Comparison of ENCODE assay signal across 11 mouse cellular contexts in the genomic region with DNA sequence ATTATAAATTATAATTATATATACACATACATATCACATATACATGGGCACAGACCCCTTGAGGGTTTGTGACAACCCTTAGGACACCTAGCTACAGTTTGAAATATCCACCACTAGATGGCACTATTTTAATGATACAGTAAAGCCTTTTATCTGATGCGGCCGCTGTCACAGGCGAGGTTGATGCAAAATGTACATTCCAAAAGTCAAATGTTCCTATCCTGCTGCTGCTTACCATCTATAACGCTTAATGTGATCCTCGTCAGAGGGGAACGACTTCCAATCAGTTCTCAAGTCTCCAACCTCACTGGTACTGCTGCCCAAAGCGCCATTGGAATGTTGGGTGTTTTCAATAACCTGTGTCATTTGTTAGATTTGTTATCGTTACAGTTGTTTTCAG.
DNase-seq lines count a peak whose midpoint lies in the region; ATAC-seq and TF ChIP-seq lines count a peak whose summit lies in the region.
"Had no signal": no experiment of that assay in that cellular context is flagged by ENCODE, and none has a peak within 500 bp of the region (broad histone marks: within the 10 kb centered on the region; RNA-seq: fewer than 3 reads in every experiment).

No protein-coding gene starts in this region.

- 40% methylated on average over 8 of the region's 8 CpGs for WGBS in intestine, postnatal 0 days
- WGBS in intestine, embryonic 16.5 days: 42% methylated on average over 8 of the region's 8 CpGs

- H3K4me3 ChIP-seq in intestine, postnatal 0 days (ENCODE audit: low read depth, low read length): no peak overlapping the region
- no peak overlapping the region for H3K4me3 ChIP-seq in intestine, embryonic 16.5 days (ENCODE audit: low read length)
- no peak overlapping the region for H3K4me3 ChIP-seq in MEL (ENCODE audit: control insufficient read depth in 1 of 2, insufficient read depth in 1 of 2, low read depth in 2 of 2, low read length in 2 of 2)
- H3K4me3 ChIP-seq in cortical plate, adult 2 months (ENCODE audit: insufficient read depth, low read length): no peak overlapping the region
- H3K4me3 ChIP-seq: lung, embryonic 15.5 days had no signal

- TF ChIP-seq EP300 in MEL (IDR thresholded peaks at IDR 0.05; ENCODE audit: low read depth in 1 of 2, low read length in 2 of 2): no peak

- H3K27ac ChIP-seq in intestine, postnatal 0 days (ENCODE audit: low read depth, low read length): no peak overlapping the region
- no peak overlapping the region for H3K27ac ChIP-seq in intestine, embryonic 16.5 days (ENCODE audit: low read length)
- H3K27ac ChIP-seq in MEL (ENCODE audit: control insufficient read depth, low read depth, low read length): no peak overlapping the region
- no peak overlapping the region for H3K27ac ChIP-seq in cortical plate, adult 2 months (ENCODE audit: insufficient read depth, low read length)
- H3K27ac ChIP-seq: lung, embryonic 15.5 days had no signal

- no peak overlapping the region for H3K4me2 ChIP-seq in intestine, postnatal 0 days (replicated peaks; ENCODE audit: low read depth)
- no peak overlapping the region for H3K4me2 ChIP-seq in intestine, embryonic 16.5 days (ENCODE audit: low read depth, low read length)
- H3K4me2 ChIP-seq: lung, embryonic 15.5 days had no signal

- DNase-seq in 3T3-L1 (ENCODE audit: low read depth, low spot score) (peak; percentile 31), MEL (ENCODE audit: low read depth, low spot score) (peak; percentile 21)
- DNase-seq in urinary bladder, postnatal 10 days (ENCODE audit: low spot score): no peak
- DNase-seq in thymus, postnatal 4 days: no peak
- DNase-seq in adrenal gland, postnatal 4 days (ENCODE audit: low spot score in 2 of 2): no peak
- DNase-seq: right cerebral cortex, adult 18-20 months had no signal

- peak; percentile 65 for TF ChIP-seq CTCF in intestine, postnatal 0 days (IDR thresholded peaks at IDR 0.05; ENCODE audit: low read depth)
- TF ChIP-seq CTCF in MEL (IDR thresholded peaks at IDR 0.05 in 2 of 3, conservative IDR thresholded peaks at IDR 0.05 in 1 of 3; ENCODE audit: control insufficient read depth in 1 of 3, insufficient read depth in 1 of 3, low read depth in 2 of 3, low read length in 3 of 3, poor library complexity in 1 of 3, severe bottlenecking in 1 of 3): peak in 2 of 3 experiments; percentile 2 to 47; a peak in 3 of 6 replicates
- peak; percentile 13; the same call in 1 of the 2 replicates for TF ChIP-seq CTCF in cortical plate, adult 2 months (IDR thresholded peaks at IDR 0.05; ENCODE audit: extremely low read depth, insufficient read depth, low read length)

- H3K9ac ChIP-seq in intestine, postnatal 0 days (ENCODE audit: low read depth, low read length): no peak overlapping the region
- no peak overlapping the region for H3K9ac ChIP-seq in intestine, embryonic 16.5 days (ENCODE audit: low read depth, low read length)
- no peak overlapping the region for H3K9ac ChIP-seq in MEL (ENCODE audit: control insufficient read depth, low read depth, low read length, poor library complexity, severe bottlenecking)
- H3K9ac ChIP-seq: lung, embryonic 15.5 days had no signal

- no peaks in the 10 kb centered on the region for H3K79me2 ChIP-seq in MEL (ENCODE audit: control insufficient read depth, insufficient read depth, low read length, poor library complexity)

- no peak for TF ChIP-seq POLR2A in MEL (IDR thresholded peaks at IDR 0.05; ENCODE audit: control insufficient read depth in 1 of 2, insufficient read depth in 1 of 2, low read depth in 1 of 2, low read length in 2 of 2, poor library complexity in 1 of 2)
- no peak for TF ChIP-seq POLR2A in cortical plate, adult 2 months (IDR thresholded peaks at IDR 0.05; ENCODE audit: extremely low read depth, insufficient read depth, low read length)

- no peaks in the 10 kb centered on the region for H3K4me1 ChIP-seq in intestine, postnatal 0 days (replicated peaks; ENCODE audit: control insufficient read depth, insufficient read depth, low read length)
- H3K4me1 ChIP-seq in intestine, embryonic 16.5 days (ENCODE audit: control insufficient read depth, insufficient read depth, low read length): no peaks in the 10 kb centered on the region
- H3K4me1 ChIP-seq in MEL (ENCODE audit: control insufficient read depth in 1 of 2, insufficient read depth in 2 of 2, low read length in 2 of 2): no peaks in the 10 kb centered on the region
- H3K4me1 ChIP-seq in cortical plate, adult 2 months (ENCODE audit: control insufficient read depth, insufficient read depth, low read length): no peaks in the 10 kb centered on the region
- H3K4me1 ChIP-seq: lung, embryonic 15.5 days had no signal

- no peaks in the 10 kb centered on the region for H3K36me3 ChIP-seq in intestine, postnatal 0 days (ENCODE audit: control insufficient read depth, insufficient read depth)
- H3K36me3 ChIP-seq in intestine, embryonic 16.5 days (ENCODE audit: control insufficient read depth, insufficient read depth, low read length): no peaks in the 10 kb centered on the region
- H3K36me3 ChIP-seq in MEL (ENCODE audit: control insufficient read depth in 1 of 2, insufficient read depth in 2 of 2, low read length in 2 of 2): no peaks in the 10 kb centered on the region
- H3K36me3 ChIP-seq: lung, embryonic 15.5 days had no signal

- H3K27me3 ChIP-seq in intestine, postnatal 0 days (replicated peaks; ENCODE audit: control insufficient read depth, insufficient read depth, low read length): no peaks in the 10 kb centered on the region
- H3K27me3 ChIP-seq in intestine, embryonic 16.5 days (replicated peaks; ENCODE audit: control insufficient read depth, insufficient read depth, low read length): no peaks in the 10 kb centered on the region
- H3K27me3 ChIP-seq in MEL (ENCODE audit: control insufficient read depth in 1 of 2, insufficient read depth in 2 of 2, low read length in 2 of 2): no peaks in the 10 kb centered on the region
- H3K27me3 ChIP-seq: lung, embryonic 15.5 days had no signal

- peak; percentile 48 for TF ChIP-seq RAD21 in MEL (IDR thresholded peaks at IDR 0.05; ENCODE audit: low read depth, low read length)

- H3K9me3 ChIP-seq in intestine, postnatal 0 days (ENCODE audit: control insufficient read depth): no peaks in the 10 kb centered on the region
- H3K9me3 ChIP-seq in intestine, embryonic 16.5 days (ENCODE audit: control insufficient read depth, low read length): no peaks in the 10 kb centered on the region
- H3K9me3 ChIP-seq in MEL (replicated peaks; ENCODE audit: insufficient read depth, low read length): no peaks in the 10 kb centered on the region
- H3K9me3 ChIP-seq: lung, embryonic 15.5 days had no signal

- no peak for ATAC-seq in intestine, postnatal 0 days
- ATAC-seq in intestine, embryonic 16.5 days: no peak
- ATAC-seq: forebrain, embryonic 16.5 days had no signal

TF ChIP-seq in MEL, 35 proteins besides CTCF, POLR2A, EP300 and RAD21:
- TF ChIP-seq MAX (IDR thresholded peaks at IDR 0.05; ENCODE audit: low read length) (no peak), SMC3 (IDR thresholded peaks at IDR 0.05; ENCODE audit: low read depth, low read length) (peak; percentile 51), HCFC1 (IDR thresholded peaks at IDR 0.05; ENCODE audit: low read depth, low read length) (no peak), ZC3H11A (IDR thresholded peaks at IDR 0.05; ENCODE audit: low read depth, low read length) (peak; percentile 33; the same call in 1 of the 2 replicates)

Comparison
In these comparisons a context has a peak if more than half of its experiments do, and no peak if none do; other contexts are left out.
1. CTCF ChIP-seq: peak in every context shown above with its lines; median percentile 65 in intestine, postnatal 0 days; 24 in MEL; 13 in cortical plate, adult 2 months.
2. DNase-seq: peak in 3T3-L1 (single experiment) and MEL (single experiment); none in urinary bladder, postnatal 10 days (single experiment), thymus, postnatal 4 days (single experiment) and adrenal gland, postnatal 4 days (0 of 2).